Mouse (Mus musculus) forebrain, embryonic 14.5 days (tissue): ENCODE data around the gene Vmn1r209. TPM values are rescaled to one million over a fixed set of nuclear protein-coding genes. Genes with fewer than 3 reads are reported as not detected.
"Not testable (repeated sequence)": the region's sequence is repeated elsewhere in the genome, so short reads cannot be mapped to it uniquely, and the experiment has no call there.

Experiments used
- ATAC-seq: fragments of 200-750 bp; cut with Nextera tagmentation; 2 replicates; pipeline ENCODE4 v1.8.0; 2017; ENCODE audit warnings: mild to moderate bottlenecking, moderate library complexity
- DNase-seq: peaks from one replicate; pipeline ENCODE4 v3.0.0-alpha.2; 2015; ENCODE audit warnings: low spot score
- H3K27ac ChIP-seq: fragments of 300-500 bp; sonication (generic); 2 replicates; pipeline ENCODE4 v1.5.1; 2014; ENCODE audit warnings: low read depth, mild to moderate bottlenecking, control low read depth, low read length, moderate library complexity
- H3K27me3 ChIP-seq: fragments of 300-500 bp; sonication (generic); replicated peaks from 2 replicates; pipeline ENCODE4 v1.6.1; 2014; ENCODE audit warnings: low read length, control low read depth, mixed read lengths; ENCODE audit not compliant: control insufficient read depth, insufficient read depth
- H3K36me3 ChIP-seq: fragments of 300-500 bp; sonication (generic); 2 replicates; pipeline ENCODE4 v1.6.1; 2014; ENCODE audit warnings: low read length, control low read depth; ENCODE audit not compliant: control insufficient read depth, insufficient read depth
- H3K4me1 ChIP-seq: fragments of 300-500 bp; sonication (generic); 2 replicates; pipeline ENCODE4 v1.6.1; 2014; ENCODE audit warnings: antibody characterized with exemption, low read length, control low read depth; ENCODE audit not compliant: control insufficient read depth, insufficient read depth
- H3K4me2 ChIP-seq: fragments of 300-500 bp; sonication (generic); 2 replicates; pipeline ENCODE4 v1.6.1; 2014; ENCODE audit warnings: mild to moderate bottlenecking, control low read depth, low read length
- H3K4me3 ChIP-seq: fragments of 300-500 bp; sonication (generic); 2 replicates; pipeline ENCODE4 v1.5.1; 2014; ENCODE audit warnings: low read depth, low read length, control low read depth
- H3K9ac ChIP-seq: fragments of 300-500 bp; sonication (generic); 2 replicates; pipeline ENCODE4 v1.6.1; 2014; ENCODE audit warnings: mild to moderate bottlenecking, low read length, control low read depth, moderate library complexity
- H3K9me3 ChIP-seq: fragments of 300-500 bp; sonication (generic); replicated peaks from 2 replicates; pipeline ENCODE4 v1.6.1; 2016; ENCODE audit warnings: low read length, control low read depth, mixed read lengths; ENCODE audit not compliant: control insufficient read depth
- WGBS: fragments of 180-500 bp; shearing (Covaris S2); extraction: QIAGEN DNeasy Blood & Tissue Kit; methylation state at CpG from one replicate; pipeline ENCODE4 v1.1.7; 2014; 5-methylcytosine and 5-hydroxymethylcytosine counted together
- polyA plus RNA-seq: library from polyadenylated mRNA; unstranded; fragments of >200 nt; fragmentation: Nextera tagmentation; extraction: Ambion mirVana; gene quantifications from 2 replicates; pipeline ENCODE4 v1.2.1, GENCODE M21; 2014

Vmn1r209 gene
- polyA plus RNA-seq: not detected in 2 replicates

DNA sequence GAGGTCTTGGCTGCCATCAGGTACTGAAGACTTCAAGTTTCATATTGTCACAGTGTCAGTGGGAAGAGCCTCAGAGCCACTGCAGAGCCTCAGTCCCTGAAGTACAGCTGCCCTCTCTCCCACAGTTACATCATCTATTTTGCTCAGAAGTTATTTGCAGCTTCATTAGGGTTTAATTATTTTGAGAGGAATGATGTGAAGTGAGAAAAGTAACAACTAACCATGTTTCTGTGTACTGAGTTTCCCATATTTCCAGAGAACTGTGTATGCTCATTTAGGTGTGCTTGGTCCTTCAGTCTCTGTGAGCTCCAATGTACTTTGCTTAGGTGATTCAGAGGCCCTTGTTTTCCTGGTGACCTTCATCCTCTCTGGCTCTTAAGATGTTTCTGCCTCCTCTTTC is at the start of gene Vmn1r209:
TSS of gene Vmn1r209 (minus strand) at position 101 of the 400 bp plus-strand sequence.
- not testable (repeated sequence) for H3K4me1 ChIP-seq, H3K4me3 ChIP-seq, H3K4me2 ChIP-seq, H3K9me3 ChIP-seq, H3K27ac ChIP-seq, H3K9ac ChIP-seq, H3K36me3 ChIP-seq, DNase-seq, H3K27me3 ChIP-seq, ATAC-seq

DNA sequence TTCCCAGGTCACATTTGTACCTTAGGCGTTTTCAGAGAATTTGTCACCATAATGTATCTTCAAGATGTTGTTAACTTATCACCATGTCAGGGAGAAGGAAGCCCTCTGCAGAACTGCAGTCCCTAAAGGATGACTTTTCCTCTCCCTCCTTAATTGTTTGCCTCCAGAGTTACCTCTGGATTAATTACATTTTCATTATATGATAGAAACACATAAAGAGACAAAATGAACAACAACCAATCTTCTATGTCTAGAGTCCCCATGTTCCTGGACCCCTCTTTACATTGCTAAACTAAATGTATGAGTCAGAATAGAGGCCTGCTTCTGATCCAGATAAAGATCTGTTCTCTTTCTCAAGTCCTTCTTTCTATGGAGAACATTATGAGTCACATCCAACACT is 48.0 kb upstream of the Vmn1r209 start, which contains the start of gene Vmn1r211:
TSS of gene Vmn1r211 (minus strand) at position 101 of the 400 bp plus-strand sequence.
- no peaks in the 10 kb centered on the region for H3K27me3 ChIP-seq
- DNase-seq (no peak), ATAC-seq (no peak)
- no peaks in the 10 kb centered on the region for H3K4me1 ChIP-seq
- 80% methylated on average over 1 of the region's 1 CpGs for WGBS
- no peaks in the 10 kb centered on the region for H3K36me3 ChIP-seq
- no peak within 1 kb of the TSS for H3K27ac ChIP-seq
- H3K9ac ChIP-seq: no peak within 1 kb of the TSS
- no peaks in the 10 kb centered on the region for H3K9me3 ChIP-seq
- H3K4me3 ChIP-seq: no peak within 1 kb of the TSS
- no peak within 1 kb of the TSS for H3K4me2 ChIP-seq

DNA sequence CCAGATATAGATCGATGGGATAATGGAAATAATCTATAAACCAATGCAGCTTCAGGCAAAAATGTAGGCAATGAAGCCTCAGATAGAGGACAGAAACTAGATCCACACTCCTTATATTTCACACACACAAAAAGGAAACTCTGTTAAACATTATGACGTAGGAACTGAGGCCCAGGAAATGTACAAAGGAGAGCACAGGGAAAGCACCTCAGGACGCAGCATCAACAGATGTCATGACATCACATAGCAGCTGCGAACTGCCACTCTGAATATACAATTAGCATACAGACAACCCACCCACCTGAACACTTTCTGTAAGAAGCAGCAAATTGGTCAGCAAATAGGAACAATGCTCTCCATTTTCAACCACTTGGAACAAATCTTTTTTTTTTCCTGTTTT is 45.3 kb upstream of the Vmn1r209 start:
- Histone ChIP-seq H3K4me3 (no peak overlapping the region), H3K9me3 (no peaks in the 10 kb centered on the region), H3K27me3 (no peaks in the 10 kb centered on the region), H3K4me1 (no peaks in the 10 kb centered on the region), H3K9ac (no peak overlapping the region), H3K27ac (no peak overlapping the region), H3K36me3 (no peaks in the 10 kb centered on the region), H3K4me2 (no peak overlapping the region)
- WGBS: 58% methylated on average over 4 of the region's 4 CpGs
- DNase-seq: no peak
- ATAC-seq: no peak

DNA sequence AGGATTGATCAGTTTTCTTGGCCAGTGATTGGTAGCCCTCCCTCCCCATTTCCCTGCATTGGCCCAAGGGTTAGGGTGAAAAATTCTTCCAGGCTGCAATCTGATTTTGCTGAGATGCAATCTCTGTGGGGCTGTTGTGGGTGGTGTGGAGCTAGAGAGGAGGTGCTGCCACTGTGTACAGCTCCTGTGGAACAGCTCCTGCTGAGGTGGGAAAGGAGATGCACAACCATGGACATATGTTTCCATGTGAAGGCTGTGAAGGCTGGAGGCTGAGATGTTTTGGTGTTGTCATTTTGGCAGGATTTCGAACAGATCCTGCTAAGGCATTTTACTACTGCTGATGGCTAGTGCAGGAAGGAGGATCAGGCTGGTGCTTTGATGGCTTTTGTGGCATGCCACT is 37.3 kb upstream of the Vmn1r209 start:
- H3K9me3 ChIP-seq: no peaks in the 10 kb centered on the region
- ATAC-seq (no peak), DNase-seq (no peak)
- no peak overlapping the region for H3K27ac ChIP-seq
- no peak overlapping the region for H3K4me3 ChIP-seq
- no peak overlapping the region for H3K4me2 ChIP-seq
- H3K4me1 ChIP-seq: no peaks in the 10 kb centered on the region
- WGBS: 80% methylated on average over 1 of the region's 1 CpGs
- no peaks in the 10 kb centered on the region for H3K27me3 ChIP-seq
- no peaks in the 10 kb centered on the region for H3K36me3 ChIP-seq
- no peak overlapping the region for H3K9ac ChIP-seq

DNA sequence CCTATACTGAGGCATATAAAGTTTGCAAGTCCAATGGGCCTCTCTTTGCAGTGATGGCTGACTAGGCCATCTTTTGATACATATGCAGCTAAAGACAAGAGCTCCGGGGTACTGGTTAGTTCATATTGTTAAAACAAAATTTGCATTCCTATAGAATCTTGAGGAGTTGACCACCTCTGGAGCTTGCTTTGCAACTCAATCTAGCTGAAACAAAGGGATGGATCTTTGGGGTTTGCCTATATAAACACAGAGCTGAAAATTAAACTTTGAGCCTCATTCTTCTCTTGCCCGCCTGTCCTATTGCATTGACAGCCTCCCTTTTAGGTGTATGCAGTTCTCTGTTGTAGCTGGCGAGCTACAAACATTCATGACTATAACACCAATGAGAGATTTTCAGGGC is 34.8 kb upstream of the Vmn1r209 start:
- H3K4me2 ChIP-seq, ATAC-seq, DNase-seq, H3K9me3 ChIP-seq, H3K9ac ChIP-seq, H3K4me3 ChIP-seq, H3K27ac ChIP-seq, H3K36me3 ChIP-seq, H3K27me3 ChIP-seq, H3K4me1 ChIP-seq: not testable (repeated sequence)
- WGBS: 48% methylated on average over 3 of the region's 3 CpGs

DNA sequence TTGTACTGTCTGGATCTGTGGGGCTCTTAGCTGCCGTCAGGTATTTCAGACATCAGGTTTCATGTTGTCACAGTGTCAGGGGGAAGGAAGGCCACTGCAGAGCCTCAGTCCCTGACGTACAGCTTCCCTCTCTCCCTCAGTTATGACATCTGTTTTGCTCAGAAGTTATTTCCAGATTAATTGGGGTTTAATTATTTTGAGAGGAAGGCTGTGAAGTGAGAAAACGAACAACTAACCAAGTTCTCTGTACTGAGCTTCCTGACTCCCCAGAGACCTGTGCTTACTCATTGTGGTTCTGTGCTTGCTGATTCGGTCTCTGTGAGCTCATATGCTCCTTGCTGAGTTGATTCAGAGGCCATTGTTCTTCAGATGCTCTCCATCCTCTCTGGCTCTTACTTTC is 21.8 kb upstream of the Vmn1r209 start, which contains the start of gene Vmn1r210:
TSS of gene Vmn1r210 (minus strand) at position 101 of the 400 bp plus-strand sequence.
- H3K27me3 ChIP-seq: no peaks in the 10 kb centered on the region
- no peak within 1 kb of the TSS for H3K27ac ChIP-seq
- no peak within 1 kb of the TSS for H3K4me3 ChIP-seq
- DNase-seq (no peak), ATAC-seq (no peak)
- H3K4me2 ChIP-seq: no peak within 1 kb of the TSS
- no peak within 1 kb of the TSS for H3K9ac ChIP-seq
- no peaks in the 10 kb centered on the region for H3K4me1 ChIP-seq
- no peaks in the 10 kb centered on the region for H3K9me3 ChIP-seq
- no peaks in the 10 kb centered on the region for H3K36me3 ChIP-seq
- WGBS: 56% methylated on average over 4 of the region's 4 CpGs

DNA sequence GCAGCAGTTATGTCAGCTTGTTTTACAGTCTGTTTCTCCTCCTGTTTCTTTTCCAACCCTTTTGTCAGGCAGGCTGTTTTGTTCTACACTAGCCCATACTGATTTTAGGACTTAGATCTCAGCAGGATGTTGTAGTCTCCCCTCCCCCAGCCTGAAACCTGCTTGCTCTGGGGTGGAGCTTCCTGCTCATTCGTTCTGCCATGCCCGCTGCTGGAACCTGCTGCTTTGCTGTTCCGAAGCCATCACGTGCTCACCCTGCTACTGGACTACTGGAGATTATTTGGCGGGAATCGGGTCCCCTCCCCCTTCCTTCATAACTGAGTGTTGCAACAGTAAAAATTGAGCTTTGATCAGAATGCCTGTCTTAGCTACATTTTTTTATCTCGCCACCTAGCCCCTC is 19.9 kb upstream of the Vmn1r209 start:
- not testable (repeated sequence) for H3K4me3 ChIP-seq, H3K36me3 ChIP-seq, H3K4me1 ChIP-seq, H3K27me3 ChIP-seq, H3K4me2 ChIP-seq, H3K9ac ChIP-seq, H3K9me3 ChIP-seq, ATAC-seq, H3K27ac ChIP-seq
- peak; percentile 0 for DNase-seq
- WGBS: 35% methylated on average over 7 of the region's 7 CpGs

DNA sequence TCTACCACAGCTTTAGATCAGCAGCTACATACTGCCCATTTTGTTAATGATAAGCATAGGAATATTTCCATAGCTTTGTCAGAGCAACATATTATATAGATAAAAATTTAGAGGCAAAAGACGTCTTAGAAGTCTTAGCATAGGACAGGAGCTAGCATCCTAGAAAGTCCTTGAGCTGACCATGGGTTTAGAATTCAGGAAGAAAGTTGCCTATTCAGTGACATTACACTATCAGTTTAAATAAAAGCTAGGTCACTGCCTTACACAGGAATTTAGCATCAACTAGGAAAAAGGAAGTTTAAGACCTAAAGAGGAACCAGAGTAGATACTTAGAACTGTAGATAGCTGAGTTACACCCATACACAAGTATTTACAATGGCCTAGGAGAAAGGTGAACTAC is 12.1 kb upstream of the Vmn1r209 start:
- H3K27ac ChIP-seq: not testable (repeated sequence)
- WGBS: 93% methylated on average over 1 of the region's 1 CpGs

DNA sequence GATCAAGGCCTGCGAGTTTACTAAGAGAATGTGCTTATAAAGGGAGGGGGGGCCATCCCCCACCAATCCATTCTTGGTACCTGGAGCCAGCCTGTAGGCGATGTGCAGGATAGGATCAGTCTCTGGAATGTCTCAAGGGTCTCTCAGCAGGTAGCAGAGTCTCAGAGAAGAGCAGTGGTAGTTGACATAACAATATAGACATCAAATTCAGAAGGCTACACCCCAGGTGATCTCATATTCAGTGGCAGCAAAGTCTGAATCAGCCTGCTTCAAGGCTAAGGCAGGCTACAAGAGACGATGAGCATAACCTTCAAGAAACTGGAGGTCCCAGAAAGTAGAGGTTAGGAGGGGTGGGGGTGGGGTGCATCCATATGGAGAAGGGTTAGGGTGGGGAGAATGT is 21.4 kb downstream of the Vmn1r209 start:
- WGBS: 79% methylated on average over 3 of the region's 3 CpGs

More for the DNA sequence above, 12.1 kb upstream of the Vmn1r209 start:
- not testable (repeated sequence) for H3K9me3 ChIP-seq, H3K4me2 ChIP-seq, H3K9ac ChIP-seq, H3K4me3 ChIP-seq, ATAC-seq, H3K27me3 ChIP-seq, DNase-seq, H3K4me1 ChIP-seq, H3K36me3 ChIP-seq

More for the DNA sequence above, 21.4 kb downstream of the Vmn1r209 start:
- not testable (repeated sequence) for DNase-seq, H3K4me2 ChIP-seq, H3K27me3 ChIP-seq, H3K27ac ChIP-seq, ATAC-seq, H3K4me1 ChIP-seq, H3K9ac ChIP-seq, H3K4me3 ChIP-seq, H3K36me3 ChIP-seq, H3K9me3 ChIP-seq
